Mouse (Mus musculus) hindbrain, embryonic 13.5 days (tissue): Measurements from ENCODE around the gene Icam2. TPM values are rescaled to one million over a fixed set of nuclear protein-coding genes. Genes with fewer than 3 reads are reported as not detected.
"Not testable (repeated sequence)": the region's sequence is repeated elsewhere in the genome, so short reads cannot be mapped to it uniquely, and the experiment has no call there.

Experiments
- ATAC-seq: fragments of 200-750 bp; cut with Nextera tagmentation; 2 replicates; pipeline ENCODE4 v1.8.0; 2017; ENCODE audit warnings: moderate TSS enrichment; ENCODE audit not compliant: low FRiP score
- H3K27ac ChIP-seq: fragments of 300-500 bp; sonication (generic); 2 replicates; pipeline ENCODE4 v1.5.1; 2015; ENCODE audit warnings: inconsistent platforms, mild to moderate bottlenecking, moderate library complexity
- H3K27me3 ChIP-seq: fragments of 300-500 bp; sonication (generic); 2 replicates; pipeline ENCODE4 v1.6.1; 2015; ENCODE audit warnings: mild to moderate bottlenecking, inconsistent platforms
- H3K36me3 ChIP-seq: fragments of 300-500 bp; sonication (generic); 2 replicates; pipeline ENCODE4 v1.6.1; 2015; ENCODE audit warnings: mild to moderate bottlenecking, inconsistent platforms
- H3K4me1 ChIP-seq: fragments of 300-500 bp; sonication (generic); replicated peaks from 2 replicates; pipeline ENCODE4 v1.6.1; 2015; ENCODE audit warnings: inconsistent platforms
- H3K4me2 ChIP-seq: fragments of 300-500 bp; sonication (generic); 2 replicates; pipeline ENCODE4 v1.6.1; 2015; ENCODE audit warnings: inconsistent platforms, mild to moderate bottlenecking, moderate library complexity
- H3K4me3 ChIP-seq: fragments of 300-500 bp; sonication (generic); 2 replicates; pipeline ENCODE4 v1.5.1; 2015; ENCODE audit warnings: mild to moderate bottlenecking, inconsistent platforms
- H3K9ac ChIP-seq: fragments of 300-500 bp; sonication (generic); 2 replicates; pipeline ENCODE4 v1.6.1; 2015; ENCODE audit warnings: mild to moderate bottlenecking, inconsistent platforms
- H3K9me3 ChIP-seq: fragments of 300-500 bp; sonication (generic); 2 replicates; pipeline ENCODE4 v1.6.1; 2016; ENCODE audit warnings: inconsistent platforms
- WGBS: fragments of 180-500 bp; shearing (Covaris S2); methylation state at CpG from one replicate; pipeline ENCODE4 v1.1.7; 2015; 5-methylcytosine and 5-hydroxymethylcytosine counted together
- polyA plus RNA-seq: library from polyadenylated mRNA; unstranded; fragments of >200 nt; fragmentation: Nextera tagmentation; extraction: Ambion mirVana; gene quantifications from 2 replicates; pipeline ENCODE4 v1.2.1, GENCODE M21; 2015

The Icam2 gene
- polyA plus RNA-seq, 1 experiment from 2014 or later, result 13.8 TPM

- ATAC-seq, result no peak
- Histone ChIP-seq H3K27ac (no peak overlapping the region), H3K4me2 (no peak overlapping the region), H3K27me3 (no peaks in the 10 kb centered on the region), H3K4me1 (no peaks in the 10 kb centered on the region), H3K9ac (no peak overlapping the region), H3K36me3 (peaks cover 16% of the 10 kb centered on the region), H3K9me3 (no peaks in the 10 kb centered on the region), H3K4me3 (no peak overlapping the region)
- 76% methylated on average over 3 of the region's 3 CpGs for WGBS
Observed at GRCm38 (mm10) chr11:106416331-106416730, 28.5 kb upstream of the Icam2 start.

- Histone ChIP-seq H3K27me3 (no peaks in the 10 kb centered on the region), H3K9me3 (no peaks in the 10 kb centered on the region), H3K9ac (no peak overlapping the region), H3K27ac (no peak overlapping the region), H3K4me2 (no peak overlapping the region), H3K4me3 (no peak overlapping the region), H3K36me3 (peaks cover 39% of the 10 kb centered on the region), H3K4me1 (no peaks in the 10 kb centered on the region)
- WGBS, result 93% methylated on average over 3 of the region's 3 CpGs
- ATAC-seq, result no peak
Observed at GRCm38 (mm10) chr11:106412641-106413360, 24.9 kb upstream of the Icam2 start.

- Histone ChIP-seq H3K4me1 (no peaks in the 10 kb centered on the region), H3K27ac (no peak overlapping the region), H3K4me3 (no peak overlapping the region), H3K9ac (no peak overlapping the region), H3K27me3 (no peaks in the 10 kb centered on the region), H3K4me2 (no peak overlapping the region), H3K36me3 (peaks cover 56% of the 10 kb centered on the region), H3K9me3 (no peaks in the 10 kb centered on the region)
- ATAC-seq, result no peak
- 87% methylated on average over 2 of the region's 2 CpGs for WGBS
Observed at GRCm38 (mm10) chr11:106411157-106411556, 23.3 kb upstream of the Icam2 start.

- Histone ChIP-seq H3K27ac (no peak overlapping the region), H3K36me3 (peaks cover 62% of the 10 kb centered on the region), H3K4me1 (no peaks in the 10 kb centered on the region), H3K27me3 (no peaks in the 10 kb centered on the region), H3K4me2 (no peak overlapping the region), H3K9ac (no peak overlapping the region), H3K9me3 (no peaks in the 10 kb centered on the region), H3K4me3 (no peak overlapping the region)
- no peak for ATAC-seq
- 94% methylated on average over 3 of the region's 3 CpGs for WGBS
Observed at GRCm38 (mm10) chr11:106410507-106410906, 22.6 kb upstream of the Icam2 start.

- Histone ChIP-seq H3K27me3 (no peaks in the 10 kb centered on the region), H3K27ac (no peak overlapping the region), H3K4me2 (no peak overlapping the region), H3K4me3 (no peak overlapping the region), H3K9ac (no peak overlapping the region), H3K36me3 (peaks cover 65% of the 10 kb centered on the region), H3K9me3 (no peaks in the 10 kb centered on the region), H3K4me1 (no peaks in the 10 kb centered on the region)
- ATAC-seq, result no peak
- WGBS, result 79% methylated on average over 4 of the region's 4 CpGs
Observed at GRCm38 (mm10) chr11:106410011-106410410, 22.1 kb upstream of the Icam2 start.

- H3K4me2 ChIP-seq, result no peak overlapping the region
- H3K4me3 ChIP-seq, result no peak overlapping the region
- no peak overlapping the region for H3K27ac ChIP-seq
- no peaks in the 10 kb centered on the region for H3K9me3 ChIP-seq
- no peaks in the 10 kb centered on the region for H3K27me3 ChIP-seq
- peaks cover 59% of the 10 kb centered on the region for H3K36me3 ChIP-seq
- 93% methylated on average over 8 of the region's 8 CpGs for WGBS
- H3K9ac ChIP-seq, result no peak overlapping the region
- no peak for ATAC-seq
- no peaks in the 10 kb centered on the region for H3K4me1 ChIP-seq
Observed at GRCm38 (mm10) chr11:106398481-106398880, 10.6 kb upstream of the Icam2 start.

- Histone ChIP-seq H3K4me2 (no peak overlapping the region), H3K36me3 (peaks cover 51% of the 10 kb centered on the region), H3K4me3 (no peak overlapping the region), H3K9ac (no peak overlapping the region), H3K9me3 (no peaks in the 10 kb centered on the region), H3K27ac (no peak overlapping the region), H3K27me3 (no peaks in the 10 kb centered on the region), H3K4me1 (no peaks in the 10 kb centered on the region)
- WGBS, result 90% methylated on average over 3 of the region's 3 CpGs
- no peak for ATAC-seq
Observed at GRCm38 (mm10) chr11:106397656-106398055, 9.8 kb upstream of the Icam2 start.

- not testable (repeated sequence) for H3K4me3 ChIP-seq, H3K27ac ChIP-seq, H3K9ac ChIP-seq, H3K9me3 ChIP-seq, H3K4me1 ChIP-seq, H3K4me2 ChIP-seq, ATAC-seq, H3K27me3 ChIP-seq
- 83% methylated on average over 2 of the region's 2 CpGs for WGBS
- peaks cover 19% of the 10 kb centered on the region for H3K36me3 ChIP-seq
Observed at GRCm38 (mm10) chr11:106394055-106394454, 6.2 kb upstream of the Icam2 start.

GRCm38 (mm10) chr11:106393331-106393616, 5.4 kb upstream of the Icam2 start:
- H3K27me3 ChIP-seq, result no peaks in the 10 kb centered on the region
- H3K9ac ChIP-seq, result no peak overlapping the region
- H3K4me1 ChIP-seq, result no peaks in the 10 kb centered on the region
- H3K36me3 ChIP-seq, result peaks cover 11% of the 10 kb centered on the region
- no peak overlapping the region for H3K4me3 ChIP-seq
- H3K27ac ChIP-seq, result no peak overlapping the region
- 67% methylated on average over 4 of the region's 4 CpGs for WGBS
- no peaks in the 10 kb centered on the region for H3K9me3 ChIP-seq
- ATAC-seq, result no peak
- no peak overlapping the region for H3K4me2 ChIP-seq

- no peak for ATAC-seq
- Histone ChIP-seq H3K4me3 (no peak overlapping the region), H3K9me3 (no peaks in the 10 kb centered on the region), H3K27me3 (no peaks in the 10 kb centered on the region), H3K36me3 (0 out of 2 replicates have a peak, but pooled peaks cover 7% of the 10 kb centered on the region), H3K27ac (no peak overlapping the region), H3K4me1 (no peaks in the 10 kb centered on the region), H3K4me2 (no peak overlapping the region), H3K9ac (no peak overlapping the region)
- WGBS, result 74% methylated on average over 7 of the region's 7 CpGs
Observed at GRCm38 (mm10) chr11:106392597-106393330, 4.9 kb upstream of the Icam2 start.

- ATAC-seq, result peak; percentile 52; the same call in 1 of the 2 replicates
- no peaks in the 10 kb centered on the region for H3K27me3 ChIP-seq
- H3K4me2 ChIP-seq, result no peak overlapping the region
- no peak overlapping the region for H3K27ac ChIP-seq
- H3K9me3 ChIP-seq, result no peaks in the 10 kb centered on the region
- no peak overlapping the region for H3K4me3 ChIP-seq
- H3K4me1 ChIP-seq, result no peaks in the 10 kb centered on the region
- 31% methylated on average over 6 of the region's 6 CpGs for WGBS
- H3K9ac ChIP-seq, result no peak overlapping the region
- 0 out of 2 replicates have a peak, but pooled peaks cover 7% of the 10 kb centered on the region for H3K36me3 ChIP-seq
Observed at GRCm38 (mm10) chr11:106391546-106392188, 3.8 kb upstream of the Icam2 start.

- 75% methylated on average over 3 of the region's 3 CpGs for WGBS
- Histone ChIP-seq H3K36me3 (0 out of 2 replicates have a peak, but pooled peaks cover 4% of the 10 kb centered on the region), H3K4me3 (no peak overlapping the region), H3K27ac (no peak overlapping the region), H3K4me1 (no peaks in the 10 kb centered on the region), H3K9me3 (no peaks in the 10 kb centered on the region), H3K27me3 (no peaks in the 10 kb centered on the region), H3K4me2 (no peak overlapping the region), H3K9ac (no peak overlapping the region)
- no peak for ATAC-seq
Observed at GRCm38 (mm10) chr11:106390757-106391156, 2.9 kb upstream of the Icam2 start.
